Mouse (Mus musculus): ENCODE results near the gene Sgms1.
"Not testable (repeated sequence)": the region's sequence is repeated elsewhere in the genome, so short reads cannot be mapped to it uniquely, and the experiment has no call there.

Gene Sgms1

DNA sequence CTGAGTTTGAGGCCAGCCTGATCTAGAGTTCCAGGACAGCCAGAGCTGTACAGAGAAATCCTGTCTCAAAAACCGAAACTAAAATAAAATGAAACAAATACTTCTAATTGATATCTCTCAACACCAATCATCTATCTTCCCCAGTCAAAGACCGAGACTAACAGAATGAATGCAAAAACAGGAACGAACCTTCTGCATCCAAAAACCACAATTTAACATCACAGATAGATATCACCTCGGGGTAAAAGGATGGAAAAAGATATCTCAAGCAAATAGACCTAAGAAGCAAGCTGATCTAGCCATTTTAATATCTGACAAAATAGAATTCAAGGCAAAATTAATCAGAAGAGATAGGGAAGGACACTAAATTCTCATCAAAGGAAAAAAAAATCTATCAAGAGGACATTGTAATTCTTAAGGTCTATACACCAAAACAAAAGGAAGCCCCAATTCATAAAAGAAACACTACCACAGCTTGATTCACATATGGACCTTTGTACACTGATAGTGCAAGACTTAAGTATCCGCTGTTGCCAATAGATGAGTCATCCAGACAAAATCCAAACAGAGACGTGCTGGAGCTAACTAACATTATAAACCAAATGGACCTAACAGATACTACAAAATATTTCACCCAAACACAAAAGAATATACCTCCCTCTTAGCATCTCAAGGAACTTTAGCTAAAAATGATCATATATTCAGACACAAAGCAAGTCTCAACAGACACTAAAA lies 301.6 kb downstream of the Sgms1 start:
- DNase-seq (ENCODE audit: low spot score), result no peak

DNA sequence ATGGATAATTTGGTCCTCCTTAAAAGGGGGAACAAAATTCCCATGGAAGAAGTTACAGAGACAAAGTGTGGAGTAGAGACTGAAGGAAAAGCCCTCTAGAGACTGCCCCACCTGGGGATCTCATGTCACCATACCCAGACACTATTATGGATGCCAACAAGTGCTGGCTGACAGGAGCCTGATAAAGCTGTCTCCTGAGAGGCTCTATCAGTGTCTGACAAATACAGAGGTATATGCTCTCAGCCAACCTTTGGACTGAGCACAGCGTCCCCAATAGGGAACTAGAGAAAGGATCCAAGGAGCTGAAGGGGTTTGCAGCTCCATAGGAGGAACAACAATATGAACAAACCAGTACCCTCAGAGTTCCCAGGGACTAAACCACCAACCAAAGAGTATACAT lies 304.7 kb downstream of the Sgms1 start:
- not testable (repeated sequence) for DNase-seq (ENCODE audit: low spot score)

Measured in ovary, postnatal 36 days (tissue).